Mouse (Mus musculus) heart, postnatal 36 days (tissue): ENCODE measurements around the gene Igfl3. TPM values are rescaled to one million over a fixed set of nuclear protein-coding genes. Genes with fewer than 3 reads are reported as not detected.

Source experiments
- DNase-seq, 2 experiments: peaks; one replicate each; pipeline ENCODE4 v3.0.0; 2021 to 2022
- intact Hi-C: fragments of 180-260 bp; cut with DNase I; formaldehyde crosslinking; loops from one replicate; pipeline ENCODE4 v1.15.1; 2025
- total RNA-seq, 2 experiments: library from RNA; stranded (reverse); gene quantifications; 2 replicates each; pipeline ENCODE4 v1.2.3; 2021

Igfl3 gene
- not detected for total RNA-seq

GRCm38 (mm10) chr7:18176194-18176593, at the start of gene Igfl3:
Gene Igfl3 (plus strand): TSS chr7:18176494.
- no peak for DNase-seq
- intact Hi-C loops, result no loop called here

- intact Hi-C loops, result no loop called here
Observed at GRCm38 (mm10) chr7:18210938-18211337, 34.6 kb downstream of the Igfl3 start.

GRCm38 (mm10) chr7:18214699-18215098, 38.4 kb downstream of the Igfl3 start:
- intact Hi-C loops, result no loop called here

More at GRCm38 (mm10) chr7:18210938-18211337, 34.6 kb downstream of the Igfl3 start:
- DNase-seq, result no peak

More at GRCm38 (mm10) chr7:18214699-18215098, 38.4 kb downstream of the Igfl3 start:
- DNase-seq, result no peak

Other genes with a start within 250 kb of the Igfl3 start
- gene Ceacam11, start 204.4 kb upstream of the Igfl3 start, total RNA-seq, result not detected
- gene Ceacam13, start 166.6 kb upstream of the Igfl3 start, total RNA-seq, result not detected
- not detected for gene Ceacam12, start 110.6 kb upstream of the Igfl3 start, total RNA-seq
- not detected for gene Mill1, start 68.9 kb downstream of the Igfl3 start, total RNA-seq
- gene Psg18, start 178.5 kb downstream of the Igfl3 start, total RNA-seq, result not detected